Mouse (Mus musculus) macrophage (primary cell): Measurements from ENCODE around the gene Ttc38. TPM values are rescaled to one million over a fixed set of nuclear protein-coding genes. Genes with fewer than 3 reads are reported as not detected.

Source experiments
- H3K27ac ChIP-seq: fragments of 350-480 bp; formaldehyde crosslinking; 2 replicates; pipeline ENCODE4 v1.9.0; 2021
- H3K36me3 ChIP-seq: fragments of 350-480 bp; formaldehyde crosslinking; 2 replicates; pipeline ENCODE4 v1.9.0; 2021; ENCODE audit errors: inconsistent target
- H3K4me3 ChIP-seq: fragments of 350-480 bp; formaldehyde crosslinking; 2 replicates; pipeline ENCODE4 v1.9.0; 2021; ENCODE audit errors: inconsistent target
- H3K79me2 ChIP-seq: fragments of 350-480 bp; formaldehyde crosslinking; 2 replicates; pipeline ENCODE4 v1.9.0; 2021; ENCODE audit errors: inconsistent target
- WGBS: methylation state at CpG from one replicate; pipeline ENCODE4 v1.1.7; 2026; ENCODE audit warnings: inconsistent platforms; ENCODE audit not compliant: missing documents; 5-methylcytosine and 5-hydroxymethylcytosine counted together
- polyA plus RNA-seq: library from polyadenylated mRNA; stranded (reverse); fragments of 250-400 nt; gene quantifications from 3 replicates; pipeline ENCODE4 v1.2.4, GENCODE M21; 2018; ENCODE audit warnings: inconsistent platforms

Gene Ttc38
- polyA plus RNA-seq, 1 experiment from 2014 or later, result 6.6 TPM

GRCm38 (mm10) chr15:85893871-85894270 is 61.8 kb downstream of the Ttc38 start:
- peaks cover 65% of the 10 kb centered on the region for H3K36me3 ChIP-seq
- WGBS, result 95% methylated on average over 7 of the region's 7 CpGs

GRCm38 (mm10) chr15:85896284-85896683 is 64.2 kb downstream of the Ttc38 start:
- WGBS, result 32% methylated on average over 8 of the region's 8 CpGs
- Histone ChIP-seq H3K27ac (no peak overlapping the region), H3K36me3 (peaks cover 58% of the 10 kb centered on the region)

More at GRCm38 (mm10) chr15:85893871-85894270, 61.8 kb downstream of the Ttc38 start:
- no peaks in the 10 kb centered on the region for H3K79me2 ChIP-seq
- H3K27ac ChIP-seq, result no peak overlapping the region
- no peak overlapping the region for H3K4me3 ChIP-seq

GRCm38 (mm10) chr15:85897113-85897512 is 65.0 kb downstream of the Ttc38 start:
- no peak overlapping the region for H3K4me3 ChIP-seq
- WGBS, result 95% methylated on average over 10 of the region's 10 CpGs
- H3K36me3 ChIP-seq, result peaks cover 50% of the 10 kb centered on the region
- H3K79me2 ChIP-seq, result no peaks in the 10 kb centered on the region
- H3K27ac ChIP-seq, result no peak overlapping the region

More at GRCm38 (mm10) chr15:85896284-85896683, 64.2 kb downstream of the Ttc38 start:
- H3K4me3 ChIP-seq, result no peak overlapping the region
- no peaks in the 10 kb centered on the region for H3K79me2 ChIP-seq

GRCm38 (mm10) chr15:85899396-85899795 is 67.3 kb downstream of the Ttc38 start:
- WGBS, result 89% methylated on average over 5 of the region's 6 CpGs
- H3K4me3 ChIP-seq, result no peak overlapping the region
- H3K36me3 ChIP-seq, result peaks cover 28% of the 10 kb centered on the region
- H3K27ac ChIP-seq, result no peak overlapping the region
- no peaks in the 10 kb centered on the region for H3K79me2 ChIP-seq

GRCm38 (mm10) chr15:85900318-85900717 is 68.2 kb downstream of the Ttc38 start:
- peaks cover 19% of the 10 kb centered on the region; the same call in 1 of the 2 replicates for H3K36me3 ChIP-seq
- no peak overlapping the region for H3K27ac ChIP-seq
- WGBS, result 94% methylated on average over 8 of the region's 8 CpGs
- H3K4me3 ChIP-seq, result no peak overlapping the region
- no peaks in the 10 kb centered on the region for H3K79me2 ChIP-seq

GRCm38 (mm10) chr15:85900801-85901200 is 68.7 kb downstream of the Ttc38 start:
- H3K36me3 ChIP-seq, result peaks cover 14% of the 10 kb centered on the region; the same call in 1 of the 2 replicates
- H3K27ac ChIP-seq, result no peak overlapping the region
- no peaks in the 10 kb centered on the region for H3K79me2 ChIP-seq
- no peak overlapping the region for H3K4me3 ChIP-seq
- 90% methylated on average over 12 of the region's 12 CpGs for WGBS

GRCm38 (mm10) chr15:85902505-85902904 is 70.4 kb downstream of the Ttc38 start:
- H3K36me3 ChIP-seq, result peaks cover 3% of the 10 kb centered on the region; the same call in 1 of the 2 replicates
- 81% methylated on average over 10 of the region's 10 CpGs for WGBS
- no peak overlapping the region for H3K27ac ChIP-seq
- no peak overlapping the region for H3K4me3 ChIP-seq
- no peaks in the 10 kb centered on the region for H3K79me2 ChIP-seq

- WGBS, result 82% methylated on average over 8 of the region's 8 CpGs
- Histone ChIP-seq H3K27ac (no peak overlapping the region), H3K36me3 (no peaks in the 10 kb centered on the region), H3K79me2 (no peaks in the 10 kb centered on the region), H3K4me3 (no peak overlapping the region)
Observed at GRCm38 (mm10) chr15:85903826-85904225, 71.7 kb downstream of the Ttc38 start.

Other genes starting within 250 kb of the Ttc38 start
- gene Wnt7b, start 249.8 kb upstream of the Ttc38 start, polyA plus RNA-seq, result not detected in 3 replicates
- gene Ppara, start 97.3 kb upstream of the Ttc38 start, polyA plus RNA-seq, result not detected in 3 replicates
- 8.5 to 18.1 TPM (median 15.2 TPM) in 3 replicates for gene Cdpf1, start 20.6 kb upstream of the Ttc38 start, polyA plus RNA-seq
- gene Pkdrej, start 10.6 kb upstream of the Ttc38 start, polyA plus RNA-seq, result not detected in 3 replicates
- gene Gtse1, start 27.4 kb downstream of the Ttc38 start, polyA plus RNA-seq, result 2.4 to 8.0 TPM (median 3.3 TPM) in 3 replicates
- gene Trmu, start 47.0 kb downstream of the Ttc38 start, polyA plus RNA-seq, result 6.6 to 10.6 TPM (median 7.9 TPM) in 3 replicates
- gene Celsr1, start 201.5 kb downstream of the Ttc38 start, polyA plus RNA-seq, result not detected in 3 replicates
- 1.2 to 2.1 TPM (median 1.9 TPM) in 3 replicates for gene Gramd4, start 225.4 kb downstream of the Ttc38 start, polyA plus RNA-seq